Mouse (Mus musculus) thymus, postnatal 36 days (tissue): ENCODE data around the gene Suclg2.

Experiments used
- DNase-seq, 2 experiments: peaks; one replicate each; pipeline ENCODE4 v3.0.0; 2022; ENCODE audit warnings: mixed read lengths in 2 of 2

Suclg2 gene

DNA sequence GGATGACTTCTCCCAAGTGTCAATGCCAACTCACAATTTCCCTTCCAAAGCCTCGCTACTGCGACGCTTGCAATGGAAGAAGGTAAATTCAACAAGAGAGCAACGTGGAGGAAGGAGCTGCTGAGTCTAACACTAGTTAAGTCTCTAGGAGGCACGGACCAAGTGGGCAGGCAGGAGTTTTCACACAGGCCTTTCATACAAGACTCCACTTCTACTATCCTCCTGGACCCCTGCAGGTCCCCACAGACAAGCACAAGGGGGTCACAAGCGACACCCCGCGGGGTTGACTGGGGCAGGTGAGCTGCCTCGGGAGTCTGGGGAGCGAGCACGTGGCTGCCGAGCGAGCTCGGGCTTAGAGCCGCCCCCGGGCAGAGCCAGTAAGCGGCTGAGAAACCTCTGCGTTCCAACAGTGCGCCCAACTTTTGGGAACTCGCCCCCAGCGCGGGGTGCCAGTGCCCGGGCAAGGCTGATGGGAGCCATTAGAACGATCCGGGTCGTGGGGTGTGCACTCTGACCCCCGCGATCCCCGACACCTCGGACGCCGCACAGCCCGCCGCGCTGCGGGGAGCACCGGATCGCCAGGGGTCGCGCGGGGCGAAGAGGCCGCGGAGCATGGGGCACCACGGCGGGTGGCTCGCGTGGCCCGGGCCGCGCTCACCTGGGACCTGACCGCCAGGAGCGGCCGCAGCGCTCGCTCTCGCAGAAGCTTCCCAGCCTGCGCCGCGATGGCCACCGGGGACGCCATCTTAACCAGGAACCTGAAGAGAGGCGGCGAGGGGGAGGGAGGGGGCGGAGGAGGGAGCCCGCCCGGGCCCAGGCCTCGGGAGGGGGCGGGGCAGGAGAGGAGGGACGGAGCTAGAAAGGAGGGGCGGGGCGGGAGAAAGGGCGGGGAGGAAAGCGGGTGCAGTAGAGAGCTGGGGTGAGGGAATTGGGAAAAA is at the start of gene Suclg2:
Gene Suclg2 (minus strand): TSS at position 770 of the 938 bp plus-strand sequence.
- peak; percentile 85 to 86 for DNase-seq

DNA sequence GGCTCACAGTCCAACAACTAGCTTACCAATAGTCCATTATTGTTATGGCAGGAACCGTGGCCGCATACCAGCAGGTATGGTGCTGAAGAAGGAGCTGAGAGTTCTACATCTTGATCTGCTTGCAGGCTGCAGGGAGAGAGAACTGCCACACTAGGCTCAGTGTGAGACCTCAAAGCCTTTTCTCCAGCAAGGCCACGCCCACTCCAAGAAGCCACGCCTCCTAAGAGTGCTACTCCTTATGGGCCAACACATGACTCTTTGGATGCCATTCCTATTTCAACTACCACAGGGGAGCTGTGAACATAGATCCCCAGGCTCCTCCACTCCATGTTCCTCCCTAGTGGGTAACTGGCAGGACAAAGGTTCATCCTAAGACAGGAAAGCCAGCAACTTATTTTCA is 48.0 kb upstream of the Suclg2 start:
- DNase-seq = no peak

DNA sequence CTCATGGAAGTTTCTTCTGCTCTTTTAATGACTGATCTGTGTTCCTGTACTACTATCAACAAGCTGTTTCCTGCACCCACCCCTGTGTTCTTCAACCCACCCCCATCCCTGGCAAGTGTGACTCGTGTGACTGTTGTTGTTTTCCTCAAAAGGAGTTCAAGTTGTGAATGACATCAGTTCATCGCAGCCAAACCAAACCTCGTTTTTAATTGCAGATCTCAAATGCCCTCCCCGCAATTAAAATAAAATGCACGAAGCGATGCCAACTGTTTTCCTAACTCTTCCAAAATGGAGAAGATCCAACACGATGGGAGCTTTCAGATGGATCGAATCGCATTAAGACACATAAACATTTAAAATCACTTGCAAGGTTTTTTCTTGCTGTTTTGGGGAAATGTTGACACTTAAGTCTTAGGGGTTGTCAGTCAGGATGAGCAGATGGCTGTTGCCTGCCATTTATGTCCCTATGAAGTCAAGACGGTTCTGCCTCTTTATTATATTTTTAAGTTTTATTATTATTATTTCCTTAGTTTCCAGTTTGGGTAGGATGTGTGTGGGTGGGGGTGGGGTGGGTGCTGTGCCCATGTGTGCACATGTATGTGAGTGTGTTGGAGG is 41.1 kb upstream of the Suclg2 start:
- DNase-seq = no peak

DNA sequence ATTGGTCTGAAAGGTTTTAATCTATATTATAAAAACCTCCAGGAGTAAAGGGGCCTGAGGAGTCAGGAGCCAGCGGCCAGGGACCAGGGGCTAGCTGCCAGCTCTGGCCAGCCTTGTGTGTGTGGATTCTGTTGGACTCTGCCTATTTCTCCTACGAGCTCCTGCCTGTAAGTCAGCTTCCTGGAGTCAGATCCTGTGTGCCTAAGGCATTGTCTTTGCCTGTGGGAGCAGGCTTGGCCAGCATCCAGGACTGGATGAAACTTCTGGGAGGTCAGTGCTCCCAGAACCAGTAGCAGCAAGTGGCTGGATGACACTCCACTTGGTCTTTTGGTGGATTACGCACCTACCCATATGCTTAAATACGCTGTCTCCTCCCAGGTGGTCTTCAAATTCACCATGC is 23.8 kb upstream of the Suclg2 start:
- DNase-seq = no peak

DNA sequence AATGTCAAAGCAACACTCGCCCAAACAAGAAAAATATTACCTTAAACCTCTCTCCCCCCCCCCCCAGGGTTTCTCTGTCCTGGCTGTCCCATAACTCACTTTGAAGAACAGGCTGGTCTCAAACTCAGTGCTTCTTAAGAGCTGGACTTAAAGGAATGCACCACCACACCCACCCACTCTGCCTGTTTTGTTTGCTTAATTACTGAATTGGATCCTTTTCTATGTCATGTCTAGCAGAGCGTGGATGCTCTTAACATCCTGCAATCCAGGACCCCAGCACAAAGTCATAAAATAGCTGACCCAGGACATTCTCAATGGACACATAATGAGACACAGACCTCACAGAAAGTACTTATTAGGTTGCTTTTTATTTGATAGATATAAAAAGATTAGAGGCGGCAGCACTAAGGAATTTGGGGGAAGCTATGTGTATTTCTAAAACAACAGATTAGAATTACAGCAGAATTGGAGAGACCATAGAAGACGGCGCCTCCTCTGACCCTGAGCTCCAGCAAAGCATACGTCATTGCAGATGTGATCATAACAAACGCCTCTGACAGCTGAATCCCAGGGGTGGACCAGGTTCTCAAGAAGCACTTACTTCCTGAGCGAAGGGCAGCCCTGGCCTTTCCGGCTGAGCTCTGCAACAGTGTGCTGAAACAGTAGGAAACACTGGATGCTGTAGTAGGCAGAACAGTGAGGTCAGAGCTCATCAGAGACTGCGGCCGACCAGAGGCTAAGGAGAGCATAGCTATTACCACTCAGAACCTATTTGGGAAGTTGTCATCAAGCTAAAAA is 13.2 kb upstream of the Suclg2 start:
- DNase-seq = no peak

DNA sequence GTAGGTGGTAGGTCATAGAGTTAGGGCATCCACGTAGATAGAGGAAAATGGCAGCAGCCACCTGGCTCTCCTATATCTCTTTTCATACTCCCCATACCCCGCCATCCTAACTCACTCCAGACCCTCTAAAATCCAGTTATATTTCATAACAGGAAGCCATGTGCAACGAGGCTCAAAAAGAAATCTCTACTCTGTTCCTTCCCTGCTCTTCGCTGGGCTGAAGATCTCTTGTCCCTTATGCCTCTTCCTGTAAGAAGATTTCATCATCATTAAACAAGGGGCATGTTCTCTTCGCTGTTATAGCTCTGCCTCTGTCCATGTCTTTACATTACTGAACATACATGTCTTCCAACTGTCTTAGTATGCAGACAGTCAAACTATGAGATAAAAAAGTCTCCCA is 10.8 kb upstream of the Suclg2 start:
- no peak for DNase-seq

DNA sequence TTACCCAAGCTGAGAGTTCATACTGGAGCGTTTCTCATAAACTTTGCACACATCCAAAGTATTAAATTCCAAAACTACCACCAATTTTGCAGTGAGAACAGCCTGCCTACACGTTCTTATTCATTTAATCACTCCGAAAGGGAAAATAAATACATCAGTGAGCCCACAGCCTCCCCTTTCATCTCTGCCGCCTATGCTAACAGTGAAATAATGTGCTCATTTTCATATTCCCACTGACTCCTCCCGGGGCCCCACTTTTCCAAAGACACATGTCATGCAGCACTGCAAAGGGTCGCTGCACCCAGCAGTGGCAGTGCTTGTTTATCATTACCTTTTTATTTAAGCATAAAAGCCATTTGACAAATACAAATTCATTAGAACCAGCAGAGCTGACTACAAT is 6.7 kb upstream of the Suclg2 start:
- no peak for DNase-seq

DNA sequence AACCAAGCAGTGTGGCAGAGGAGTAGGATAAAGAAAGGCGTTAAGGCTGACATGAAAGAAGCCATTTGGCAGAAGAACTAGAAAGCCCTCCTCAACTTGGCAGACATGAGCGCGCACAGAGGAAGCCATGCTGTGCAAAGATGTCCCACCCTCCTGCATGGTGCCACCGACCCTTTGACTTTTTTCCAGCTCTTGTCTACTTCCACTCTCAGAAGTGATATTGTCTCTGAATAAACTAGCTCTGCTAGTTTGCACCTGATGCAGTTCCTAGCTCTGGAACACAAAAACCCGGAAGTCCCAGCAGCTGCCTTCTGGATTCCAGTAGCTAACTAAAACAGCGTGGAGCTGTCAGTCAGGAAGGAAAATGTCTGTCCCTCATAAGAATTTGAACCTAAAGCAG is 4.8 kb upstream of the Suclg2 start:
- DNase-seq = no peak

DNA sequence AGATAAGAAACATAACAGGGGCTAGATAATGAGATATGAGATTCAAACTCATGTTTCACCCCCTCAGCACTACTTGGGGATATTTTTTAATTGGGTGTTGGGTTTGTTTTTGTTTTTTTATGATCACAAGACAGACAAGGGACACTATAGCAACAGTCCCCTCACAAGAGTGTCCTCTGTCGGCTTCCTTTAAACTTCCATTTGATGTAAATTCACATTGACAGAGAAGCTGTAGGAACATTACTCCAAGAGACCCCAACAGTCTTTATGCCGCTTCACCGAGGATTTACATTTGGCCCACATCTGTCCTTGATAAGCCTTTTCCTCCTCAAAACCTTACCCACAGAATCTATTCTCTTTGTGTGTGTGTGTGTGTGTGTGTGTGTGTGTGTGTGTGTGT is 1.2 kb upstream of the Suclg2 start:
- DNase-seq = no peak

DNA sequence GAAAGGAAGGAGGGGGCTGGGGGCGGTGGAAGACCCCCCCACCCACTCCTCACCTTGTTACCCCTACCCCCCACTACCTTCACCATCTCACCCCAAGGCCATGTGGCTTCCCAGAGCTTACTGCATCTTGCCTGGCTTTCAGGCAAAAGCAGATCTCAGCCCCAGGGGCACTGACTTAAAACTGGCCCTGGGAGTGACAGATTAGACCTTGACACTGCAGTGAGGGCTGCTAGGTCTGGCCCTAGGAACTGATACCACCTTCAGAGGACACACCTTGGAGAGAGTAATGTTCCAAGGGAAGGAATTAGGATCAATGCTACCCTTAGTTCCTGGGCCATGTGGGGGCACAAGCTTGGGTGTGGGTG is 351 bp upstream of the Suclg2 start:
- no peak for DNase-seq

DNA sequence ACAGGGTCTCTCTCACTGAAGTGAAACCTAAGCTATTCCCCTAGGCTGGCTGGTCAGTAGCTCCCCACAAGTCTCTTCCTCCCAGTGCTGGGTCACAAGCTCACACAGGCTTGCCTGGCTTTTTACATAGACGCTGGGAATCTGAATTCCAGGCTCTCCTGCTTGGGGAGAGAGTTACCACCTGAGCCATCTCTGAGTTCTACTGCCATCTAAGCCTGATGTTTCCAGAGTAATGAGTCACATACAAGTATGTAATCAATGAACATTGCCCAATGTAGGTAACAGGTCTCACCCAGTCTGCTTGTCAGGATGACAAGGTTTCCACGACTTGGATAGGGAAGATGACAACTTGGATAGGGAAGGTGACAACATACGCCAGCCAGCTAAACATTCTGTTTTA is 1.5 kb downstream of the Suclg2 start:
- no peak for DNase-seq

DNA sequence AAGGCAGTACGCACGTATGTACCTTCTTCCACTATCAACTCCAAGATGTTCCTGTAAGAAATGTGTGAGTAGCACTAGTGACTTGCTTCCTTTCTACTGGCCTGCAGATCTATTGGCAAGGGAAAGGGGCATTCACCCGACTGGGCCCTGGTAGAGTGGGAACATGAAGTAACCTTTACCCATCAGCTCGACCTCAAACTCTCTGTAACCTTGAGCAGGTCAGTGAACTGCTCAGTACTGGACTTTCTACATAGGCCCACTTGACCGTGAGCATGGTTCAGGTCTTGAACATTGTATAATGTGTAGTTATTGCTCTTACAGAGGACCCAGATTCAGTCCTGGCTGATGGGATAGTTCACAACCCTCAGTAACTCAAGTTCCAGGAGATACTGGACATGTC is 2.1 kb downstream of the Suclg2 start:
- DNase-seq = no peak

DNA sequence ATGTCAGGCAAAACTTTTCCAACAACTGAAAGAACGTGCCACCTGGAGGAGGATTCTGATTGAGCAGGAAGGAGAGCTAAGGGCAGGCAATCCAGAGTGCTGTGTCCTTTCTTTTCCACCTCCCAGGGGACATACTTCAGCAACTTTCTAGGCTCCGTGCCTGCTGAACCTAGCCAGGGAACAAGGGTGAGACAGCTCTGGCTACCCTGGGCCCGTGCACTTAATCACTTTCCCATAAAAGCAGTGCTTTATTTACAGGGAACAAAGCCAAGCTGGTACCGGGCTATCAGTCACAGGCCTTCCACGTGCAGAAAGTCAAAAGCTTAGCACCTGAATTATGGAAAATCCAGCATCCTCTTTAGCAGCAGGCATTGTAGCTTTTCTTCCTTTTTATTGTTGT is 5.4 kb downstream of the Suclg2 start:
- no peak for DNase-seq

DNA sequence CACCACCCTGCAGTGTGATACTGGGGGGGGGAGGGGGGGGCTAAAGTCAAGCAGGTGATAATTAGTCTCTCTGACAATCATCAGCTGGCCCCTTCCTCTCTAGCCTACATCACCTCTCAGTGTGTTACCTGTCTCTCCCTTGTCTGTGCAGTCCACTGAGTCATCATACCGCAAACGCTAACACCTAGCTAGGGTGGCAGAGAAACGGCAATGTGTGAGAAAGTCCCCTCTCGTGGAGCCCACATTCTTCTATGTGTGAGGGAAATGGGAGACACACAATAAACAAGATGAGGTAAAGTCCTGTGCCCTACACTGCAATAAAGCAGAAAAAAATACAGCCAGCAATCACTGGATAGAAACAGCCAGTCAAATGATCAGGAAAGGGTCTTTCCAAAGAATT is 6.5 kb downstream of the Suclg2 start:
- no peak for DNase-seq

DNA sequence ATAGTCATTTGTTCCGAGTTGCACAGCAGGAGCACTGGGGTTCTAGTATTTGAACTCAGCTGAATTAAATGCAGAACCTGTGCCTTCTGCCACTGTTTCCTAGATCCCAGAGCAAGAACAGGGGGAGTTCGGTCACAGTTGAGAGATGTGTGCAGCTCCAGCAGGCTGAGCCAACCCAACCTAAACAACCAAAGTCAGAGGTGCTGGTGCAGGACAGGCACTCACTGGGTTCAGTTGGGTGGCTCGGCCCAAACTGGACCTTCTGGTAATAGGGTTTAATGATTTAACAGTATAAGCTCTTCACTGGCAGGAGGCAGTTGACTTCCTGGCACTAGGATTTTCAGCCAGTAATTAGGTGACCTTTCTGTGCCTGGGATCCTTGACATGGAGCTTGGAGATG is 6.9 kb downstream of the Suclg2 start:
- no peak for DNase-seq

DNA sequence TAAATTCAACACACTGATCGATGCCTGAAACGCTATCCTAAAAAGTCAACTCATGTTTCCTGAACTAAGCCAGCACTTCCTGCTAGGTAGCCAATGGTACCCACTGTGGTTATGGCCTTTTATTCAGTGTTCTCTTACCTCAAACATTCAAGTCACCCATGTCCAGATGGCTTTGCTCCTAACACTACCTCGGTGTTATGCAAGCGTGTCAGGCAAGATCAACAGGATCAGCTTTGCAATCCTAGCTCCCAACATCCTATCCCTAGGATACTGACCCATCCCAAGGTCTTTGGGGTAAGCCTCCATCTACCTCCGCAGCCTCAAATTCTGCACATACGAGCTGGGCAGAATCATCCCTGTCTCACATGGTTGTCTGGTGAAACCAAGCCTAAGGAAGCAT is 7.7 kb downstream of the Suclg2 start:
- DNase-seq = no peak

DNA sequence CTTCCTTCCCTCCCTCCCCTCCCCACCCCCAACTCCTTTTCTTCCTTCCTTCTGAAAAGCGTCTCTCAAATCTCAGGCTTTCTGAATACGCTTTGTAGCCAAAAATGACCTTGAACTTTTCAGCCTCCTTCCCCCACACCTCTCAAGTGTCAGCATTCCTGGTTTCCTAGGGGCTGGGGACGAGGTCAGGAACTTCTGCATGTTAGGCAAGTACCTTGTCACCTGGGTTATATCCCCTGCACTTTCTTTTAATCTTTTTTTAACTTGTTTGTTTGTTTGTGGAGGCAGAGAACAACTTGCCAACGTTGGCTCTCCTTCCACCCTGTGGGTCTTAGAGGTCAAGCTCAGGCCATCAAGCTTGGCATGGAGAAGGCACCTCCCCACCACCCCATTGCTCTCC is 9.1 kb downstream of the Suclg2 start:
- no peak for DNase-seq

DNA sequence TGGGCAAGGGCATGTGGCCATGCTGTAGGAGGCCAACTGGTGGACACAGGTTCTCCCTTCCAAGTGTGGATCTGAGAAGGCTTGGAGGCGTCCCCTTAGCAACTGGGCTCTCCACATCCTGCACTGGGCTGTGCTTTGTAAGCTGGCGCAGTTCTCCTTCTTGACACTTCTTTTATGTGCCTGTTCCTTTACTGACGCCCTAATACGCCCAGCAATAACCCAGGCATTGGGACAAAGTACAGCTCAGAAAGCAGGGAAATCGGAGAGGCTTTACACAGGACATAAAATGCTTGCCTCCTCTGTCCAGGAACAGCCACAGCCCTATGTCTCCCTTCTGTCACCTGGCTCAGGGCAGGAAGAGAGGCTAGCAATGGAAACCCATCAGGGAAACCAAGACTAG is 9.5 kb downstream of the Suclg2 start:
- DNase-seq = no peak

DNA sequence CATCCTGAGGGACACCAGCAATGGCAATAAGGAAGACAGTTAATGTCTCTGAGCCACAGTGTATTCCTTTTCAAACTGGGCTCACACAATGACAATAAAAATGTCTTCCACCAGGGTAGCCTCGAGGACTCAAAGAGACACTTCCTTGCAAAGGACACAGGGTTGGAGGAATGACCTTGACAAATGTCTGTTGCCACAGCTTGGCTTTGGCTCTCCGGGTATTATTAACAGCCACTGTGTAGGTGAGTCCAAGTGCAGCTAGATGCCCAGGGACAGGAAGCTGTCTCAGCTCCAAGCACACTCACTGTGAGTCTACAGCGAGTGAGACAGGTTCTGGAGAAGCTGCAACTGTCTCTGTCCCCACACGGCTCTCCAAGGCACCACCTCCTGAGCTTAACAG is 14.0 kb downstream of the Suclg2 start:
- no peak for DNase-seq

DNA sequence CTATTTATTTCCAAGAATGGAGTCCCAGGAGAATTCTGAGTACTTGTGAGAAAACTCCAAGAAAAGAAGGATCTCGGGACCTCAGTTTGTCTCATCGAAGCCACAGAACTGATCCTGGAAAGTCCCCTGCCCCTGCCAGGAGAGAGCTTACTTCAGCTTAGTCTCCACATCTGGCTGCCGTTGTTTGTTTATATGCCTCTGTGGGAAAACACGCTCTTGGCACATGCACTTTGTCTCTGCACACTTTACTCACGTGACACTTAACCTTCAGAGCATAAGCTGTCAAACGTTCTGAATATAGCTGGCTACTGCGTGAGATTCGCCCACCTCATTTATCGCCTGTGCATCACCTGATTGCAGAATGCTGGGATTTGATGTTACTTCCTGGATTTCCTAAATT is 16.4 kb downstream of the Suclg2 start:
- DNase-seq = no peak

DNA sequence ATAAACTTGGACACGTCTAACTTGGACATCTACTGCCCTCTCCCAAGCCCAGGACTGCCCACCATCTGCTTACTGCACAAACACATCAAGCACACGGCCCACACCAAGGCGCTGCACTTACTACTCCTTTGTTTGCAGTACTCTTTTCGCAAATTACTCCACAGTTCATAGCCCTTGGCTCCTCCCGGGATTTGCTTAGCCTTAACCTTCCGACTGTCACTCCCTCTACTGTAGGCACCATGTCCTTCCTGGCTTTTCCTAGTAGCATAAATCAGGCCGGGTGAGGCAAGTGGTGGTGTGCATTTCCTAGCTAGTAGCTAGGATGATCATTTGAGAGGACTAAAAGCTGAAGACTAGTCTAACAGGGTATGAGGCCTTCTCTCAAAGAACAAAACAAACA is 16.8 kb downstream of the Suclg2 start:
- no peak for DNase-seq

DNA sequence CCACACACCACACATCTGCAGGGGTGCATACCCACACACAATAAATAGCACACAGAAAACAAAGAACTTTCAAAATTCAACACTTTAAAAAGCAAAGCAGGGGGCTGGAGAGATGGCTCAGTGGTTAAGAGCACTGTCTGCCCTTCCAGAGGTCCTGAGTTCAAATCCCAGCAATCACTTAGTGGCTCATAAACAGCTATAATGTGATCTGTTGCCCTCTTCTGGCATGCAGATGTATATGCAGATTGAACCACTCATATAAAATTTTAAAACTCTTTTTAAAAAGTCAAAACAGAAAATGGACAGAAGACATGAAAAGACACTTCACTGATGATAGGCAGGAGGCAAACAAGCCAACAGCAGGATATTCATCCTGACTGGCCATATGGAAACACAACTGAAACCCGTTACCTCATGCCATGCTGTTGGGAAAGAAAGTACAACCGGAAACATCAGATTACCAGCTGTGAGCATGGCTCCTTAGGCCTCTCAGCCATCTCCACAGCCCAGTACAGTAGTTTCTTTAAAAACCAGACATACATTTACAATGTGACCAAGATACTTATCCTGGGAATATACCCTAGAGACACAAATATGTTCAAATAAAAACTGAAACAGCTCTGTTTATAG is 17.5 kb downstream of the Suclg2 start:
- DNase-seq = no peak

DNA sequence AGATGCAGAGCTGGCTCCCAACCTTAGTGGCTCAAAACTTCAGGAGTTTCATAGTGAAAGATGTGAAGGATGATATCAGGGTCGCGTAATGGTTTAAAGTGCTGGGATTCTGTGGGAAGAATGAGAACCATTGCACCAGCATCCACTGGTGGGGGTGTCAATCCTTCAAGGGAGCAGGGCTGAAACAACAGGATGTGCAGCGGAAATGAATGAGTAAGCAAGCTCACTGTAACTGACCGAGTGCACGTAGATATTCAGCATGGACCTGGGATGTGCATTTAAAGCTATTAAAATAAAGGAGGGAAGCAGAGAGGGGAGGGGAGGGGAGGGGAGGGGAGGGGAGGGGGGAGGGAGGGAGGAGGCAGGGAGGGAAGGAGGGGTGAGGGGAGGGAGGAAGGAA is 18.4 kb downstream of the Suclg2 start:
- no peak for DNase-seq
